Mouse (Mus musculus) spleen, adult 2 months (tissue): Measurements from ENCODE around the gene Foxa3. TPM values are rescaled to one million over a fixed set of nuclear protein-coding genes. Genes with fewer than 3 reads are reported as not detected.

Source experiments
- DNase-seq, 2 experiments: peaks; one replicate each; pipeline versions ENCODE4 v3.0.0 to v3.0.0-alpha.2; 2012 to 2021; ENCODE audit warnings: low spot score in 2 of 2, low read depth in 1 of 2
- H3K27ac ChIP-seq: fragments of 200-500 bp; 2 replicates; pipeline ENCODE4 v1.5.1; 2012; ENCODE audit warnings: low read length, inconsistent platforms; ENCODE audit not compliant: insufficient read depth
- H3K27me3 ChIP-seq: fragments of 200-500 bp; 2 replicates; pipeline ENCODE4 v1.6.1; 2012; ENCODE audit warnings: mild to moderate bottlenecking, moderate library complexity, low read length, inconsistent platforms; ENCODE audit not compliant: control insufficient read depth, insufficient read depth
- H3K36me3 ChIP-seq: fragments of 200-500 bp; 2 replicates; pipeline ENCODE4 v1.6.1; 2012; ENCODE audit warnings: mild to moderate bottlenecking, low read length, inconsistent platforms; ENCODE audit not compliant: control insufficient read depth, insufficient read depth
- H3K4me1 ChIP-seq: fragments of 200-500 bp; 2 replicates; pipeline ENCODE4 v1.6.1; 2011; ENCODE audit warnings: inconsistent platforms; ENCODE audit not compliant: control insufficient read depth, insufficient read depth, insufficient read length
- H3K4me3 ChIP-seq: fragments of 200-500 bp; 2 replicates; pipeline ENCODE4 v1.5.1; 2011; ENCODE audit warnings: mild to moderate bottlenecking, inconsistent platforms; ENCODE audit not compliant: insufficient read depth, insufficient read length; ENCODE audit errors: extremely low read depth
- CTCF ChIP-seq: fragments of 200-500 bp; IDR thresholded peaks from 2 replicates; pipeline ENCODE4 v1.5.1; 2011; ENCODE audit warnings: mild to moderate bottlenecking, inconsistent platforms; ENCODE audit not compliant: insufficient read depth, insufficient read length, insufficient replicate concordance; ENCODE audit errors: extremely low read depth
- POLR2A ChIP-seq: fragments of 200-500 bp; IDR thresholded peaks from 2 replicates; pipeline ENCODE4 v1.6.1; 2011; ENCODE audit warnings: low read depth, low read length, inconsistent platforms
- WGBS: fragments of 180-500 bp; shearing (Covaris S2); methylation state at CpG from one replicate; pipeline ENCODE4 v1.1.7; 2018; 5-methylcytosine and 5-hydroxymethylcytosine counted together
- polyA plus RNA-seq: library from polyadenylated mRNA; depleted of rRNA; stranded (reverse); fragments of >200 nt; gene quantifications from 2 replicates; pipeline ENCODE4 v1.2.3, GENCODE M21; 2012

The Foxa3 gene
- polyA plus RNA-seq, 1 experiment = 0.49 TPM

DNA sequence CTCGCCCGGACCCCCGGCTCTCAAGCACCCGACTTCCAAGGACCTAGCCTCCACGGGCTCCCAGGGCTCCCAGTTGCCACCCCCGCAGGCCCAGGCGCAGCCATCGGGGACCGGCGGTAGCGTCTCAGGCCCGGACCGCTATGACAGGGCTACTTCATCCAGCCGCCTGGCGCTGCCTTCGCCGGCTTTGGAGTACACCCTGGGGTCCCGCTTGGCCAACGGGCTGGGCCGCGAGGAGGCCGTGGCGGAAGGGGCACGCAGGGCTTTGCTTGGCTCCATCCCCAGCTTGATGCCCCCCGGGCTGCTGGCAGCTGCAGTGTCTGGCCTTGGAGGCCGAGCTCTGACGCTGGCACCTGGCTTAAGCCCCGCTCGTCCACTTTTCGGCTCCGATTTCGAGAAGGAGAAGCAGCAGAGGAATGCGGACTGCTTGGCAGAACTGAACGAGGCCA, 18.7 kb downstream of the Foxa3 start:
- Histone ChIP-seq H3K27me3 (no peaks in the 10 kb centered on the region), H3K4me1 (peaks cover 21% of the 10 kb centered on the region), H3K4me3 (peak overlapping the region; percentile 91), H3K36me3 (peaks cover 7% of the 10 kb centered on the region; the same call in 1 of the 2 replicates), H3K27ac (peak overlapping the region; percentile 28; the same call in 1 of the 2 replicates)
- TF ChIP-seq CTCF (no peak), POLR2A (no peak)
- peak in 1 of 2 experiments; percentile 27 for DNase-seq
- WGBS = 20% methylated on average over 34 of the region's 34 CpGs

DNA sequence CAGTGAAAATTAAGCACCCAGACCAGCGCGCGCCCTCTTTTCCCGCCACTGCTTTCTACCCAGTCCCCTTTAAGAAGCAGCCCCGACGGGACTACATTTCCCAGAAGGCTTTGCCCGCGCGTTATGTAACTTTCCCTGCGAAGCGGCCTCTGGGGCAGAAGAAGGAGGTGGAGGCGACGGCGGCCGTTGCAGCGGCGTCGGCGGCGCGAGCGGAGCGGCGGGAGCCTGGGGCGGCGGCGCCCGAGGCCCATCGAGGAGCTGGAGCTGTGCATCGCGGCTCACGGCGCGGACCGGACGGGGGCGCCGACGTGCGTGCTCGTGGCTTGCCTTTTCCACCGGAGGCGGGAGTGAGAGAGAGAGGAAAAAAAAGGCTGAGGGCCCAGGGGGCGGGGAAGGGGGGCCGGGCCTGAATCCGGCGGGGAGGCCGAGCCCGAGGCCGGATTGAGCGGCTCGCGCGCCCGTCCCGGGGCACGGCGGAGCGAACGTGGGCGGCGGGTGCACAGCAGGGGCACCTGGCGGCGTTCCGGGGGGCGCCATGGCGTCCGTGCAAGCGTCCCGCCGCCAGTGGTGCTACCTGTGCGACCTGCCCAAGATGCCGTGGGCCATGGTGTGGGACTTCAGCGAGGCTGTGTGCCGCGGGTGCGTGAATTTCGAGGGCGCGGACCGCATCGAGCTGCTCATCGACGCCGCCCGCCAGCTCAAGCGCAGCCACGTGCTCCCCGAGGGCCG, 19.3 kb downstream of the Foxa3 start, which contains the start of gene Irf2bp1:
TSS of gene Irf2bp1 (plus strand) at position 143 of the 729 bp plus-strand sequence.
- WGBS = under 1% methylated on average over 87 of the region's 90 CpGs
- H3K27ac ChIP-seq = peak within 1 kb of the TSS; percentile 96
- peaks cover 7% of the 10 kb centered on the region; the same call in 1 of the 2 replicates for H3K36me3 ChIP-seq
- DNase-seq = peak; percentile 86 to 92
- H3K27me3 ChIP-seq = no peaks in the 10 kb centered on the region
- H3K4me3 ChIP-seq = peak within 1 kb of the TSS; percentile 91
- H3K4me1 ChIP-seq = peaks cover 21% of the 10 kb centered on the region
- TF ChIP-seq POLR2A = peak; percentile 56; the same call in 1 of the 2 replicates
- TF ChIP-seq CTCF = no peak

GRCm38 (mm10) chr7:19002848-19003498, 20.4 kb downstream of the Foxa3 start:
- 2% methylated on average over 17 of the region's 17 CpGs for WGBS
- TF ChIP-seq CTCF = no peak
- no peak for TF ChIP-seq POLR2A
- peak overlapping the region; percentile 37; the same call in 1 of the 2 replicates for H3K4me3 ChIP-seq
- H3K36me3 ChIP-seq = peaks cover 8% of the 10 kb centered on the region; the same call in 1 of the 2 replicates
- H3K27ac ChIP-seq = peak overlapping the region; percentile 73
- peaks cover 21% of the 10 kb centered on the region for H3K4me1 ChIP-seq
- H3K27me3 ChIP-seq = no peaks in the 10 kb centered on the region
- peak; percentile 63 to 69 for DNase-seq

- Histone ChIP-seq H3K27ac (peak overlapping the region; percentile 92), H3K36me3 (peaks cover 14% of the 10 kb centered on the region), H3K4me1 (peaks cover 21% of the 10 kb centered on the region), H3K27me3 (no peaks in the 10 kb centered on the region), H3K4me3 (no peak overlapping the region)
- DNase-seq = no peak
- 20% methylated on average over 4 of the region's 4 CpGs for WGBS
- TF ChIP-seq CTCF = no peak
- TF ChIP-seq POLR2A = no peak
Observed at GRCm38 (mm10) chr7:19002115-19002514, 21.2 kb downstream of the Foxa3 start.

- DNase-seq = no peak
- H3K27ac ChIP-seq = peak overlapping the region; percentile 92
- TF ChIP-seq CTCF = no peak
- no peak for TF ChIP-seq POLR2A
- peaks cover 14% of the 10 kb centered on the region for H3K36me3 ChIP-seq
- H3K4me1 ChIP-seq = peaks cover 21% of the 10 kb centered on the region
- WGBS = 66% methylated on average over 3 of the region's 3 CpGs
- peak overlapping the region; percentile 74; the same call in 1 of the 2 replicates for H3K4me3 ChIP-seq
- no peaks in the 10 kb centered on the region for H3K27me3 ChIP-seq
Observed at GRCm38 (mm10) chr7:19001807-19002085, 21.6 kb downstream of the Foxa3 start.

GRCm38 (mm10) chr7:19001066-19001806, 22.1 kb downstream of the Foxa3 start:
- peak; percentile 69 to 92 for DNase-seq
- 3% methylated on average over 18 of the region's 18 CpGs for WGBS
- Histone ChIP-seq H3K4me3 (peak overlapping the region; percentile 74), H3K4me1 (peaks cover 21% of the 10 kb centered on the region), H3K36me3 (peaks cover 18% of the 10 kb centered on the region), H3K27me3 (no peaks in the 10 kb centered on the region), H3K27ac (peak overlapping the region; percentile 92)
- TF ChIP-seq POLR2A = peak; percentile 85
- peak; percentile 7; the same call in 1 of the 2 replicates for TF ChIP-seq CTCF
